Mouse (Mus musculus): Measurements from ENCODE around the gene Hsd17b1. TPM values are rescaled to one million over a fixed set of nuclear protein-coding genes. Genes with fewer than 3 reads are reported as not detected.

Hsd17b1 gene
- total RNA-seq, 2 experiments from 2014 or later = not detected

GRCm38 (mm10) chr11:101058726-101059125 lies 19.5 kb upstream of the Hsd17b1 start:
- no peak for ATAC-seq (replicated peaks; ENCODE audit: low FRiP score, low TSS enrichment, poor library complexity, severe bottlenecking)

GRCm38 (mm10) chr11:101059473-101059872 lies 18.7 kb upstream of the Hsd17b1 start:
- ATAC-seq (replicated peaks; ENCODE audit: low FRiP score, low TSS enrichment, poor library complexity, severe bottlenecking) = no peak

- no peak for ATAC-seq (replicated peaks; ENCODE audit: low FRiP score, low TSS enrichment, poor library complexity, severe bottlenecking)
These were observed 18.1 kb upstream of the Hsd17b1 start for GRCm38 (mm10) chr11:101060126-101060525.

GRCm38 (mm10) chr11:101061049-101061448 lies 17.2 kb upstream of the Hsd17b1 start:
- ATAC-seq (replicated peaks; ENCODE audit: low FRiP score, low TSS enrichment, poor library complexity, severe bottlenecking) = no peak

- ATAC-seq (replicated peaks; ENCODE audit: low FRiP score, low TSS enrichment, poor library complexity, severe bottlenecking) = no peak
These were observed 15.9 kb upstream of the Hsd17b1 start for GRCm38 (mm10) chr11:101062165-101062884.

GRCm38 (mm10) chr11:101062971-101063675 lies 15.1 kb upstream of the Hsd17b1 start:
- no peak for ATAC-seq (replicated peaks; ENCODE audit: low FRiP score, low TSS enrichment, poor library complexity, severe bottlenecking)

- peak; percentile 92 for ATAC-seq (replicated peaks; ENCODE audit: low FRiP score, low TSS enrichment, poor library complexity, severe bottlenecking)
These were observed 14.4 kb upstream of the Hsd17b1 start for GRCm38 (mm10) chr11:101063676-101064327.

GRCm38 (mm10) chr11:101064462-101064861 lies 13.7 kb upstream of the Hsd17b1 start:
- no peak for ATAC-seq (replicated peaks; ENCODE audit: low FRiP score, low TSS enrichment, poor library complexity, severe bottlenecking)

- ATAC-seq (replicated peaks; ENCODE audit: low FRiP score, low TSS enrichment, poor library complexity, severe bottlenecking) = no peak
These were observed 13.2 kb upstream of the Hsd17b1 start for GRCm38 (mm10) chr11:101065002-101065401.

- ATAC-seq (replicated peaks; ENCODE audit: low FRiP score, low TSS enrichment, poor library complexity, severe bottlenecking) = no peak
These were observed 11.4 kb upstream of the Hsd17b1 start for GRCm38 (mm10) chr11:101066549-101067412.

GRCm38 (mm10) chr11:101069391-101070188 lies 8.6 kb upstream of the Hsd17b1 start, which contains the start of gene Naglu:
Gene Naglu, plus strand, starts transcription at chr11:101070012.
- peak; percentile 89 for ATAC-seq (replicated peaks; ENCODE audit: low FRiP score, low TSS enrichment, poor library complexity, severe bottlenecking)

GRCm38 (mm10) chr11:101070189-101070527 lies 8.1 kb upstream of the Hsd17b1 start:
- ATAC-seq (replicated peaks; ENCODE audit: low FRiP score, low TSS enrichment, poor library complexity, severe bottlenecking) = peak; percentile 10; the same call in 1 of the 2 replicates

GRCm38 (mm10) chr11:101070987-101071386 lies 7.2 kb upstream of the Hsd17b1 start:
- no peak for ATAC-seq (replicated peaks; ENCODE audit: low FRiP score, low TSS enrichment, poor library complexity, severe bottlenecking)

- ATAC-seq (replicated peaks; ENCODE audit: low FRiP score, low TSS enrichment, poor library complexity, severe bottlenecking) = no peak
These were observed 6.3 kb upstream of the Hsd17b1 start for GRCm38 (mm10) chr11:101071810-101072428.

GRCm38 (mm10) chr11:101079746-101080145 lies 1.5 kb downstream of the Hsd17b1 start:
- no peak for ATAC-seq (replicated peaks; ENCODE audit: low FRiP score, low TSS enrichment, poor library complexity, severe bottlenecking)

- no peak for ATAC-seq (replicated peaks; ENCODE audit: low FRiP score, low TSS enrichment, poor library complexity, severe bottlenecking)
These were observed 2.2 kb downstream of the Hsd17b1 start for GRCm38 (mm10) chr11:101080421-101080820.

GRCm38 (mm10) chr11:101081659-101082058 lies 3.4 kb downstream of the Hsd17b1 start:
- no peak for ATAC-seq (replicated peaks; ENCODE audit: low FRiP score, low TSS enrichment, poor library complexity, severe bottlenecking)

All from megakaryocyte-erythroid progenitor cell, adult 5-6 weeks (primary cell).